11 mouse cellular contexts compared by ENCODE assay signal in genomic region chr8:126614740-126615132, GRCm38 (mm10). TPM values are rescaled to one million over a fixed set of nuclear protein-coding genes. Genes with fewer than 3 reads are reported as not detected.
DNase-seq lines count a peak whose midpoint lies in the region; ATAC-seq lines count a peak whose summit lies in the region.
"Had no signal": no experiment of that assay in that cellular context is flagged by ENCODE, and none has a peak within 500 bp of the region (broad histone marks: within the 10 kb centered on the region; RNA-seq: fewer than 3 reads in every experiment).

No protein-coding gene starts in this region.

- no peaks in the 10 kb centered on the region for H3K9me3 ChIP-seq in intestine, embryonic 15.5 days
- H3K9me3 ChIP-seq in liver, embryonic 15.5 days (replicated peaks): no peaks in the 10 kb centered on the region
- H3K9me3 ChIP-seq: hindbrain, embryonic 15.5 days; neural tube, embryonic 12.5 days had no signal

- H3K27me3 ChIP-seq in intestine, embryonic 15.5 days (replicated peaks): no peaks in the 10 kb centered on the region
- H3K27me3 ChIP-seq in liver, embryonic 15.5 days: no peaks in the 10 kb centered on the region
- H3K27me3 ChIP-seq: hindbrain, embryonic 15.5 days; neural tube, embryonic 12.5 days had no signal

- 64% methylated on average over 5 of the region's 5 CpGs for WGBS in intestine, embryonic 15.5 days
- 61% methylated on average over 5 of the region's 5 CpGs for WGBS in liver, embryonic 15.5 days (ENCODE audit: insufficient replicate concordance)

- peaks cover 36% of the 10 kb centered on the region for H3K4me1 ChIP-seq in brown adipose tissue, adult 24 weeks (ENCODE audit: control insufficient read depth, insufficient read depth, insufficient read length, low read length)
- H3K4me1 ChIP-seq in intestine, embryonic 15.5 days (replicated peaks): peaks cover 43% of the 10 kb centered on the region
- peaks cover 62% of the 10 kb centered on the region for H3K4me1 ChIP-seq in liver, embryonic 15.5 days (replicated peaks)
- H3K4me1 ChIP-seq: hindbrain, embryonic 15.5 days had no signal

- peak; percentile 50 for DNase-seq in kidney, adult 9 months
- DNase-seq in kidney, adult 8-10 months: no peak
- no peak for DNase-seq in embryo, embryonic 10.5 days (ENCODE audit: low spot score)
- DNase-seq in cerebellum, adult 18-20 months: no peak
- DNase-seq: cerebellum, adult 11 months had no signal

- peak overlapping the region; percentile 43 for H3K27ac ChIP-seq in brown adipose tissue, adult 24 weeks (replicated peaks; ENCODE audit: low read depth, low read length)
- H3K27ac ChIP-seq in intestine, embryonic 15.5 days: peak overlapping the region; percentile 79
- peak overlapping the region; percentile 82 for H3K27ac ChIP-seq in liver, embryonic 15.5 days (replicated peaks)
- H3K27ac ChIP-seq: hindbrain, embryonic 15.5 days; neural tube, embryonic 12.5 days had no signal

- no peak overlapping the region for H3K9ac ChIP-seq in intestine, embryonic 15.5 days
- no peak overlapping the region; the same call in 1 of the 2 replicates for H3K9ac ChIP-seq in liver, embryonic 15.5 days
- H3K9ac ChIP-seq: hindbrain, embryonic 15.5 days; neural tube, embryonic 12.5 days had no signal

- no peak for ATAC-seq in intestine, embryonic 15.5 days
- no peak for ATAC-seq in liver, embryonic 15.5 days (ENCODE audit: insufficient read depth)
- no peak for ATAC-seq in inflammation-experienced regulatory T-cells, adult 6 months

- H3K4me3 ChIP-seq in brown adipose tissue, adult 24 weeks (ENCODE audit: insufficient read depth, low read depth, low read length): no peak overlapping the region
- H3K4me3 ChIP-seq in intestine, embryonic 15.5 days (replicated peaks): no peak overlapping the region
- H3K4me3 ChIP-seq in liver, embryonic 15.5 days (replicated peaks): no peak overlapping the region
- H3K4me3 ChIP-seq: hindbrain, embryonic 15.5 days; neural tube, embryonic 12.5 days had no signal

- H3K36me3 ChIP-seq in intestine, embryonic 15.5 days: no peaks in the 10 kb centered on the region
- H3K36me3 ChIP-seq in liver, embryonic 15.5 days (replicated peaks): no peaks in the 10 kb centered on the region
- H3K36me3 ChIP-seq: hindbrain, embryonic 15.5 days; neural tube, embryonic 12.5 days had no signal

- no peak overlapping the region for H3K4me2 ChIP-seq in intestine, embryonic 15.5 days (replicated peaks)
- H3K4me2 ChIP-seq in liver, embryonic 15.5 days: no peak overlapping the region
- H3K4me2 ChIP-seq: hindbrain, embryonic 15.5 days; neural tube, embryonic 12.5 days had no signal

RNA-seq across cellular contexts. Expression of gene Irf2bp2, which starts 20.9 kb away (rescaled TPM):
- 12.0 and 24.3 TPM in 2 replicates for polyA plus RNA-seq in brown adipose tissue, adult 24 weeks (2012; ENCODE audit: insufficient read depth, insufficient read length, missing spikeins)
- 14.1 and 16.1 TPM in 2 replicates for polyA plus RNA-seq in intestine, embryonic 15.5 days (2015; fragmentation: Nextera tagmentation; extraction: Ambion mirVana)
- 3.8 and 4.0 TPM in 2 replicates for polyA plus RNA-seq in liver, embryonic 15.5 days (2015; fragmentation: Nextera tagmentation; extraction: Ambion mirVana)
- 10 to 100 TPM; 16.7 to 25.3 (median 24.5) TPM for polyA plus RNA-seq in inflammation-experienced regulatory T-cells, adult 6 months (2017; shearing (Covaris generic))
